Mouse (Mus musculus) spleen, postnatal 4 days (tissue): Measurements from ENCODE around the gene Hic2.
"Not testable (repeated sequence)": the region's sequence is repeated elsewhere in the genome, so short reads cannot be mapped to it uniquely, and the experiment has no call there.

Source experiments
- DNase-seq, 2 experiments: peaks; one replicate each; pipeline ENCODE4 v3.0.0; 2022; ENCODE audit warnings: low spot score in 2 of 2

Gene Hic2

GRCm38 (mm10) chr16:17232794-17233701, at the start of gene Hic2:
TSS of gene Hic2 (plus strand) at chr16:17233572.
- peak; percentile 84 to 90 for DNase-seq

- no peak for DNase-seq
Observed at GRCm38 (mm10) chr16:17185475-17185874, 47.9 kb upstream of the Hic2 start.

- DNase-seq = no peak
Observed at GRCm38 (mm10) chr16:17193823-17194222, 39.5 kb upstream of the Hic2 start.

- DNase-seq = no peak
Observed at GRCm38 (mm10) chr16:17200121-17200952, 33.0 kb upstream of the Hic2 start.

- DNase-seq = peak; percentile 83 to 89
Observed at GRCm38 (mm10) chr16:17200953-17201707, 32.2 kb upstream of the Hic2 start.

GRCm38 (mm10) chr16:17201977-17202376, 31.4 kb upstream of the Hic2 start:
- no peak for DNase-seq

- DNase-seq = no peak
Observed at GRCm38 (mm10) chr16:17202549-17202948, 30.8 kb upstream of the Hic2 start, which contains the start of gene Ube2l3. TSS of gene Ube2l3 (minus strand) at chr16:17202649.

- DNase-seq = peak in 1 of 2 experiments; percentile 38
Observed at GRCm38 (mm10) chr16:17204990-17205389, 28.4 kb upstream of the Hic2 start.

- DNase-seq = peak; percentile 77 to 92
Observed at GRCm38 (mm10) chr16:17208389-17209361, 24.7 kb upstream of the Hic2 start, which contains the start of gene Rimbp3. TSS of gene Rimbp3 (plus strand) at chr16:17208603.

- peak in 1 of 2 experiments; percentile 28 for DNase-seq
Observed at GRCm38 (mm10) chr16:17209404-17209960, 23.9 kb upstream of the Hic2 start.

GRCm38 (mm10) chr16:17209981-17210838, 23.2 kb upstream of the Hic2 start:
- peak; percentile 88 to 95 for DNase-seq

GRCm38 (mm10) chr16:17216934-17217633, 16.3 kb upstream of the Hic2 start:
- no peak for DNase-seq

GRCm38 (mm10) chr16:17220127-17220733, 13.1 kb upstream of the Hic2 start:
- no peak for DNase-seq

- DNase-seq = peak; percentile 96 to 100
Observed at GRCm38 (mm10) chr16:17222197-17222596, 11.2 kb upstream of the Hic2 start.

- DNase-seq = no peak
Observed at GRCm38 (mm10) chr16:17225584-17225983, 7.8 kb upstream of the Hic2 start.

GRCm38 (mm10) chr16:17226496-17226895, 6.9 kb upstream of the Hic2 start:
- no peak for DNase-seq

GRCm38 (mm10) chr16:17231523-17231922, 1.8 kb upstream of the Hic2 start:
- DNase-seq = not testable (repeated sequence)
